Mouse (Mus musculus) lung, postnatal 0 days (tissue): ENCODE data around the gene Rgs3. TPM values are rescaled to one million over a fixed set of nuclear protein-coding genes. Genes with fewer than 3 reads are reported as not detected.

Experiments
- ATAC-seq: fragments of 200-750 bp; cut with Nextera tagmentation; 2 replicates; pipeline ENCODE4 v1.8.0; 2017; ENCODE audit warnings: moderate library complexity
- DNase-seq: peaks from one replicate; pipeline ENCODE4 v3.0.0-alpha.2; 2016; ENCODE audit warnings: low spot score
- H3K27ac ChIP-seq: fragments of 300-500 bp; sonication (generic); 2 replicates; pipeline ENCODE4 v1.5.1; 2014; ENCODE audit warnings: antibody characterized with exemption, mild to moderate bottlenecking, low read length, mixed read lengths
- H3K27me3 ChIP-seq: fragments of 300-500 bp; sonication (generic); replicated peaks from 2 replicates; pipeline ENCODE4 v1.6.1; 2014; ENCODE audit warnings: low read length, mixed read lengths; ENCODE audit not compliant: insufficient read depth
- H3K36me3 ChIP-seq: fragments of 300-500 bp; sonication (generic); 2 replicates; pipeline ENCODE4 v1.6.1; 2014; ENCODE audit warnings: low read length, mixed read lengths; ENCODE audit not compliant: insufficient read depth
- H3K4me1 ChIP-seq: fragments of 300-500 bp; sonication (generic); 2 replicates; pipeline ENCODE4 v1.6.1; 2014; ENCODE audit warnings: antibody characterized with exemption, low read depth, low read length, mixed read lengths; ENCODE audit not compliant: insufficient read depth
- H3K4me2 ChIP-seq: fragments of 300-500 bp; sonication (generic); replicated peaks from 2 replicates; pipeline ENCODE4 v1.6.1; 2014; ENCODE audit warnings: low read depth, mild to moderate bottlenecking, low read length, moderate library complexity, mixed read lengths
- H3K4me3 ChIP-seq: fragments of 300-500 bp; sonication (generic); 2 replicates; pipeline ENCODE4 v1.5.1; 2014; ENCODE audit warnings: low read depth, low read length
- H3K9ac ChIP-seq: fragments of 300-500 bp; sonication (generic); replicated peaks from 2 replicates; pipeline ENCODE4 v1.6.1; 2014; ENCODE audit warnings: low read depth, mild to moderate bottlenecking
- H3K9me3 ChIP-seq: fragments of 300-500 bp; sonication (generic); 2 replicates; pipeline ENCODE4 v1.6.1; 2016; ENCODE audit warnings: low read length, mixed read lengths
- CTCF ChIP-seq: IDR thresholded peaks from 2 replicates; pipeline ENCODE4 v1.5.1; 2016; ENCODE audit warnings: antibody characterized with exemption, mild to moderate bottlenecking
- EP300 ChIP-seq: IDR thresholded peaks from 2 replicates; pipeline ENCODE4 v1.6.1; 2016; ENCODE audit warnings: antibody characterized with exemption, mild to moderate bottlenecking, control low read depth
- WGBS: fragments of 180-500 bp; shearing (Covaris S2); extraction: QIAGEN DNeasy Blood & Tissue Kit; methylation state at CpG from one replicate; pipeline ENCODE4 v1.1.7; 2014; 5-methylcytosine and 5-hydroxymethylcytosine counted together
- polyA plus RNA-seq: library from polyadenylated mRNA; unstranded; fragments of >200 nt; fragmentation: Nextera tagmentation; extraction: Ambion mirVana; gene quantifications from 2 replicates; pipeline ENCODE4 v1.2.1, GENCODE M21; 2015

The Rgs3 gene
- polyA plus RNA-seq, 1 experiment from 2014 or later: 63.7 TPM

DNA sequence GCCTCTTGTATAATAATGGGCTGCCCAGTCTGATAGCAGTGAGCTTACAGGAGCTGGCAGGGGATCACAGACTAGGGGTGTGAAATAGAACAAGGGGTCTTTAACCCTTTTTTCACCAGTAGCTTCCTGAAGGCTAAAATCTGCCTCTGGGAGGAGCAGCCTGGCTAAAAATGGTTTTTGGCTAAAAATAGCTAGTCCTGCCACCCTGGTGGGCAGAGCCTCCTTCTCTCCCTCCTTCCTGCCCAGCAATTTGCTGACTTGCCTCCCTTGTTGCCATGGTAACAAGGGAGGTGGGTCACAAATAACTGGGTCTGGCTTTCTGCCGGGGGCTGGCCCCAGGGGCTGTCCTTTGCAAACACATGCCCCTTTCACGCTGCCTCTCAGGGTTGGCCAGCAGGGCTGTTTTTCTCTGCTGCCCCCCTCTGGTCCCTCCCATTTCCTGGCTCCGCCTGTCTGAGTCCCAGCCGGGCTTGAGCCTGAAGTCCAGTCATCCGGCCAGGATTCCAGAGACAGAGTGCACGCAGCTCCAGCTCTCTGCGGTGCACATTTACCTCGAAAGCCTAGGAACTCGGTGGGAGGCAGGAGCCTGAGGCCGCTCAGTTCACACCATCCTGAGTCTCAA is 139.7 kb downstream of the Rgs3 start:
- Histone ChIP-seq H3K9me3 (no peaks in the 10 kb centered on the region), H3K36me3 (peaks cover 8% of the 10 kb centered on the region; the same call in 1 of the 2 replicates), H3K4me1 (peaks cover 1% of the 10 kb centered on the region; the same call in 1 of the 2 replicates), H3K4me3 (peak overlapping the region; percentile 40), H3K27me3 (no peaks in the 10 kb centered on the region), H3K4me2 (peak overlapping the region; percentile 55), H3K9ac (peak overlapping the region; percentile 48; the same call in 1 of the 2 replicates), H3K27ac (peak overlapping the region; percentile 32)
- peak; percentile 91 for ATAC-seq
- TF ChIP-seq EP300: peak; percentile 32; the same call in 1 of the 2 replicates
- peak; percentile 68 for TF ChIP-seq CTCF
- 4% methylated on average over 10 of the region's 10 CpGs for WGBS
- peak; percentile 97 for DNase-seq

DNA sequence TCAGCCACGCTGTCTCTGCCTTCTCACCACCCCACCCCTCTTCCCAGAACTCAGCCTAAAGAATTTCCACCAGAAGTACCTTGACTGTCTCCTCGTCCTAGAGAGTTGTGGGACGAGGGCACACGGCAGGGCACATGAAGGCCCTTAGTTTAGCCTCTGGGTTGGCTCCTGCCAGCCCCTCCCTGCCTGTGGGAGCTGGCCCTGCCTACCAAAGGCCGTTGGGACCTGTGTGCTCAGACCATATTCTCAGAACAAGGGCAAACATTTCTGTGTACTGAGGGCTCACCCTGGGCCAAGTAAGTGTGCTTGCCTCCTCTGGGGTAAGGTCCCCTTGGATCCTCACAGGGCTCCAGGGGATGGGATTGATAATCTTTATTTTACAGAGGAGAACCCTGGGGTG is 140.8 kb downstream of the Rgs3 start:
- Histone ChIP-seq H3K9me3 (no peaks in the 10 kb centered on the region), H3K4me2 (peak overlapping the region; percentile 55), H3K27ac (0 out of 2 replicates have a peak overlapping the region, but pooled peaks have one; percentile 32), H3K4me3 (peak overlapping the region; percentile 40), H3K27me3 (no peaks in the 10 kb centered on the region), H3K9ac (peak overlapping the region; percentile 48; the same call in 1 of the 2 replicates), H3K36me3 (peaks cover 8% of the 10 kb centered on the region; the same call in 1 of the 2 replicates), H3K4me1 (peaks cover 4% of the 10 kb centered on the region; the same call in 1 of the 2 replicates)
- WGBS: 43% methylated on average over 5 of the region's 5 CpGs
- no peak for ATAC-seq
- DNase-seq: no peak
- no peak for TF ChIP-seq CTCF
- TF ChIP-seq EP300: no peak

DNA sequence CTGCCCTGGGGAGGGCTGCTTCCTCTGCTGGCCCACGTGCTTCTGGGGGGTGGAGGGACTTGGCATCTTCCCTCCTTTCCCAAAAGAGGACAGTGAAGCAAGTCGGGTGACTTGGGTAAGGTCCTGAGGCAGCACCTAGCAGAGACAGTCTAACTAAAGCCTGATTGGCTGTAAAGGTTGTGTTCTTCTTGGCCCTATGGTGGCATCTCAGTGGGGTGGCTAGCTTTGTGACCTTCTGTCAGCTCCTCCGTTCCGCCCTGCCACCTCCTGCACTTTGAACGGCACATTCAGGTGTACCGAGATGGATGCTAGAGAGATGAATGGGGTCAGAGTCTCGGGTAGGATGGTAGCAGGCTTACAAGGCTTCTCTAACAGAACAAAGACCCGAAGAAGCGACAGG is 143.5 kb downstream of the Rgs3 start:
- Histone ChIP-seq H3K27me3 (no peaks in the 10 kb centered on the region), H3K27ac (no peak overlapping the region), H3K36me3 (peaks cover 8% of the 10 kb centered on the region; the same call in 1 of the 2 replicates), H3K4me3 (no peak overlapping the region), H3K9me3 (no peaks in the 10 kb centered on the region), H3K4me1 (peaks cover 4% of the 10 kb centered on the region; the same call in 1 of the 2 replicates), H3K4me2 (no peak overlapping the region), H3K9ac (no peak overlapping the region)
- TF ChIP-seq CTCF: no peak
- TF ChIP-seq EP300: no peak
- ATAC-seq (no peak), DNase-seq (no peak)
- 73% methylated on average over 9 of the region's 9 CpGs for WGBS

DNA sequence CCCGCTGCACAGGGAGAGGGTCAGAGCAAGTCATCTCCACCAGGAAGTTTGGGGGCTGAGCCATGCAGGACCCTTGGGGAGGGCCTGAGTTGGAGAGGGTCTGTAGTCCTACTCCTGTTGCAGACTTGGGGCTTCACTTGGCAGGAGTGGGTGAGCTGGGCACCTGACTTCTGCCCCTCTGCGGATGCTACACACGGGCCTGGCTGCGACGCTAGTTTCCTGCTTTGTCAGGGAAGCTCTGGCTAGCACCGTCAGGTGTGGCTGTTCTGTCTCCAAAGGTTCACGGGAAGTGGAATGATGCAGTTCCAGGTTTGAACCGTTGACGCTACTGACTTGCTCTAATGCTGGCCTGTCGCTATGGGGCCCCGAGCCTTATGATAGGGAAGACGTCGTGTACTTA is 144.6 kb downstream of the Rgs3 start:
- DNase-seq (no peak), ATAC-seq (no peak)
- Histone ChIP-seq H3K36me3 (peaks cover 8% of the 10 kb centered on the region; the same call in 1 of the 2 replicates), H3K27me3 (no peaks in the 10 kb centered on the region), H3K4me1 (peaks cover 4% of the 10 kb centered on the region; the same call in 1 of the 2 replicates), H3K4me3 (no peak overlapping the region), H3K4me2 (no peak overlapping the region), H3K9ac (no peak overlapping the region), H3K9me3 (no peaks in the 10 kb centered on the region), H3K27ac (no peak overlapping the region)
- TF ChIP-seq EP300 (no peak), CTCF (no peak)
- 83% methylated on average over 13 of the region's 13 CpGs for WGBS

DNA sequence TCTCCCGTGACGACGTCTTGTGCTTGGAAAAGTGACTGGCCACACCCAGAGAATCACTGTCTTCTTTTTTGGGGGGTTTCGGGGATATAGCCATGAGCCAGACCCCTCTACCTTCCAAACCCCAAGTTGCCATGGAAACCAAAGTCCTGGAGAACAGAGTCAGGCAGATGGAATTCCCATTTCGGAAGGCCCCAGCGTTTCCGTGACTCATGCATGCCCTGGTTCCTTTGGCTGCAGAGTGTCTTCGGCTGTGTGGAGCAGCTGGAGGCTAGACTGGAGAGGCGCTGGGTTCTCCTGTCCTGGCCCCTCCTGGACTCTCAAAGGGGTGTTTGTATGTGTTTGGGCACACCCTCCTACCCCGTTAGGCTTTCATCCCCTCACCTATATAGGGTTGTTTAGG is 145.4 kb downstream of the Rgs3 start:
- Histone ChIP-seq H3K4me3 (no peak overlapping the region), H3K27me3 (no peaks in the 10 kb centered on the region), H3K27ac (no peak overlapping the region), H3K9me3 (no peaks in the 10 kb centered on the region), H3K4me1 (peaks cover 4% of the 10 kb centered on the region; the same call in 1 of the 2 replicates), H3K4me2 (no peak overlapping the region), H3K36me3 (peaks cover 8% of the 10 kb centered on the region; the same call in 1 of the 2 replicates), H3K9ac (no peak overlapping the region)
- DNase-seq (no peak), ATAC-seq (peak; percentile 49)
- 63% methylated on average over 10 of the region's 10 CpGs for WGBS
- no peak for TF ChIP-seq EP300
- TF ChIP-seq CTCF: no peak

DNA sequence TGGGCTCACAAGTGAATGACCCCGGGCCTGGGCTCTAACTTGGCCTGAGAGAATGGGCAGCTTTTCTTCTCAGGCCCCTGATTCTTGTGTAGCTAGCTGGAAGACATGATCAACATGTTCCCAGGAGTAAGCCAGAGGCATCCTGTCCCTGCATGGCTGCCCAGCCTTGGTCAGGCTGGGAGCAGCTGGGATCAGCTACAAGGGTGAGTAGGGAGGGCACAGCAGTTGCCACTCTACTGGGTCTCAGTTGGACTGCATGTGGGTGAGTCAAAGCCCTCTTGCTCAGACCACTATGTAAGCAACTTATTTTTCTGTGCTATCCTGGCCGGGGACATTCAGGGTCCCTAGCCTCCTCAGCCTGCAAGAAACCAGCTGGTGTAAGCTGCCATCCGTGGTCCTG is 146.1 kb downstream of the Rgs3 start:
- Histone ChIP-seq H3K4me1 (0 out of 2 replicates have a peak, but pooled peaks cover 4% of the 10 kb centered on the region), H3K9me3 (no peaks in the 10 kb centered on the region), H3K27ac (no peak overlapping the region), H3K9ac (no peak overlapping the region), H3K27me3 (no peaks in the 10 kb centered on the region), H3K4me2 (no peak overlapping the region), H3K36me3 (peaks cover 8% of the 10 kb centered on the region; the same call in 1 of the 2 replicates), H3K4me3 (no peak overlapping the region)
- TF ChIP-seq CTCF (no peak), EP300 (no peak)
- peak; percentile 38 for ATAC-seq
- WGBS: 49% methylated on average over 3 of the region's 3 CpGs
- no peak for DNase-seq
